Mouse (Mus musculus): ENCODE measurements around the gene Lrrc34.

DNA sequence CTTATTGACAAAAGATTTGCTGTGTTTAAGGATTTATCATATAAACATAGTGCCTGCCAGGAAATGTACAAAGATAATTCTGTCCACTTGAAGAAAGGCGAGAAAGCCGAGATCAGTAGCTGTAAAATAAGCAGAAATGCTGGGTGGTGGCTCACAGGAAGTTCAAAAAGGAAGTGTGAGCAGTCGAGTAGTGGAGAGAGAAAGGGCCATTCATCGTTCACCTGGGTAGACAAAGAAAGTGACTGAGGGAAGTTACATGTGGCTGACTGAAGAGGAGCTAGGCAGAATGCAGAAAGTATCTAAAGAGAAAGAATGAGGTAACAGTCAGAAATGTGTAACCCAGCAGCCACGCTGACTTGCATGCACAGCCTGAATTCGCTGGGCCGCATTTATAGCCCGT lies 27.5 kb downstream of the Lrrc34 start:
- TF ChIP-seq CTCF (IDR thresholded peaks at IDR 0.05; ENCODE audit: control insufficient read depth, insufficient read depth, low read length) (no peak), POLR2A (IDR thresholded peaks at IDR 0.05; ENCODE audit: borderline replicate concordance, control insufficient read depth, low read depth, low read length) (no peak)

Data from bone marrow, adult 2 months (tissue).